Mouse (Mus musculus) heart, adult 2 months (tissue): ENCODE measurements around the gene 4933434E20Rik.

Experiments
- CTCF ChIP-seq: fragments of 200-600 bp; IDR thresholded peaks from 2 replicates; pipeline ENCODE4 v1.8.1; 2022; ENCODE audit warnings: antibody characterized with exemption, mild to moderate bottlenecking, moderate library complexity
- EP300 ChIP-seq: fragments of 200-500 bp; IDR thresholded peaks from 2 replicates; pipeline ENCODE4 v1.6.1; 2011; ENCODE audit warnings: low read depth, low read length, control low read depth; ENCODE audit not compliant: insufficient read depth
- POLR2A ChIP-seq: fragments of 200-500 bp; IDR thresholded peaks from 2 replicates; pipeline ENCODE4 v1.6.1; 2011; ENCODE audit warnings: mild to moderate bottlenecking, low read depth, low read length, control low read depth; ENCODE audit not compliant: insufficient read depth

DNA sequence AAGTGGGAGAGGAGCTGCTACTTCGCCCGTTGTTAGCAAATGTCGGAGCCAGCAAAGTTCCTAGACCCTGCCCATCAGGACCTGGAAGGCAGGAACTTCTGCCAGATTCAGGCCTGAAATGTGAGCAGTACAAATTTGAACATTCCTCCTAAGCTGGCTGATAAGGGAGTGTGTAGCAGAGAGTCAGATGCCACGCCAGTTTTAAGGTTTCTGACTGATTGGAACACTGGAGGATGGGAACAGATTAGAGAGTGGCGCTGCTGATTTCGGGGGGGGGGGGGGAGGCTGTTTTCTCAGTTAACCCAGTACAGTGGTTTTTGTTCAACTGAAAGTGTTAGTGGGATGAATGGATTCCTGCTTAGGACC, 29.0 kb downstream of the 4933434E20Rik start:
- TF ChIP-seq CTCF (no peak), POLR2A (no peak), EP300 (no peak)
